Mouse (Mus musculus) heart, postnatal 36 days (tissue): ENCODE data around the gene Tysnd1. TPM values are rescaled to one million over a fixed set of nuclear protein-coding genes. Genes with fewer than 3 reads are reported as not detected.

ENCODE experiments used
- DNase-seq, 2 experiments: peaks; one replicate each; pipeline ENCODE4 v3.0.0; 2021 to 2022
- intact Hi-C: fragments of 180-260 bp; cut with DNase I; formaldehyde crosslinking; loops from one replicate; pipeline ENCODE4 v1.15.1; 2025
- total RNA-seq, 2 experiments: library from RNA; stranded (reverse); gene quantifications; 2 replicates each; pipeline ENCODE4 v1.2.3; 2021

The Tysnd1 gene
- total RNA-seq = 10 to 100 TPM; 22.8 to 23.3 TPM

GRCm38 (mm10) chr10:61694870-61695670, at the start of gene Tysnd1:
Gene Tysnd1 (plus strand): TSS chr10:61695514.
- DNase-seq = peak; percentile 93 to 94
- intact Hi-C loops = no loop called here

- no peak for DNase-seq
- intact Hi-C loops = no loop called here
These were observed 48.8 kb upstream of the Tysnd1 start for GRCm38 (mm10) chr10:61646557-61646956.

- DNase-seq = peak; percentile 84 to 85
- intact Hi-C loops = loop anchor here (2.0 kb wide), 1 partner anchor 19 kb away; no protein-coding TSS in a partner anchor
These were observed 47.3 kb upstream of the Tysnd1 start, which contains the start of gene Ppa1 for GRCm38 (mm10) chr10:61647790-61648736. Gene Ppa1 (plus strand): TSS chr10:61648552.

- DNase-seq = no peak
- intact Hi-C loops = loop anchor here (2.0 kb wide), 1 partner anchor 20 kb away; no protein-coding TSS in a partner anchor
These were observed 46.3 kb upstream of the Tysnd1 start for GRCm38 (mm10) chr10:61648737-61649645.

GRCm38 (mm10) chr10:61654105-61654504, 41.2 kb upstream of the Tysnd1 start:
- intact Hi-C loops = loop anchor here (10.0 kb wide), 1 partner anchor 309 kb away; no protein-coding TSS in a partner anchor
- DNase-seq = no peak

GRCm38 (mm10) chr10:61654691-61655090, 40.6 kb upstream of the Tysnd1 start:
- no peak for DNase-seq
- intact Hi-C loops = loop anchor here (5.0 to 10.0 kb wide), 2 partner anchors 162 to 310 kb away; no protein-coding TSS in a partner anchor

- DNase-seq = no peak
- intact Hi-C loops = loop anchor here (5.0 to 10.0 kb wide), 2 partner anchors 163 to 310 kb away; no protein-coding TSS in a partner anchor
These were observed 40.1 kb upstream of the Tysnd1 start for GRCm38 (mm10) chr10:61655188-61655587.

GRCm38 (mm10) chr10:61656928-61657882, 38.1 kb upstream of the Tysnd1 start:
- no peak for DNase-seq
- intact Hi-C loops = loop anchor here (5.0 to 10.0 kb wide), 2 partner anchors 165 to 312 kb away; no protein-coding TSS in a partner anchor

- peak; percentile 43 to 51 for DNase-seq
- intact Hi-C loops = loop anchor here (1.0 to 10.0 kb wide), 4 partner anchors 52 to 313 kb away; no protein-coding TSS in a partner anchor
These were observed 37.3 kb upstream of the Tysnd1 start for GRCm38 (mm10) chr10:61657985-61658384.

- intact Hi-C loops = no loop called here
- no peak for DNase-seq
These were observed 33.4 kb upstream of the Tysnd1 start for GRCm38 (mm10) chr10:61661887-61662286.

GRCm38 (mm10) chr10:61662391-61662988, 32.8 kb upstream of the Tysnd1 start:
- DNase-seq = no peak
- intact Hi-C loops = no loop called here

- intact Hi-C loops = no loop called here
These were observed 30.2 kb upstream of the Tysnd1 start for GRCm38 (mm10) chr10:61665111-61665510.

GRCm38 (mm10) chr10:61665651-61666050, 29.7 kb upstream of the Tysnd1 start:
- intact Hi-C loops = no loop called here
- DNase-seq = no peak

More at GRCm38 (mm10) chr10:61665111-61665510, 30.2 kb upstream of the Tysnd1 start:
- DNase-seq = no peak

GRCm38 (mm10) chr10:61669289-61669688, 26.0 kb upstream of the Tysnd1 start:
- intact Hi-C loops = no loop called here
- no peak for DNase-seq

- intact Hi-C loops = no loop called here
- no peak for DNase-seq
These were observed 25.4 kb upstream of the Tysnd1 start for GRCm38 (mm10) chr10:61669896-61670295.

- DNase-seq = no peak
- intact Hi-C loops = no loop called here
These were observed 24.6 kb upstream of the Tysnd1 start for GRCm38 (mm10) chr10:61670758-61671157.

GRCm38 (mm10) chr10:61675935-61676334, 19.4 kb upstream of the Tysnd1 start:
- intact Hi-C loops = no loop called here
- no peak for DNase-seq

GRCm38 (mm10) chr10:61679545-61679944, 15.8 kb upstream of the Tysnd1 start:
- intact Hi-C loops = no loop called here
- DNase-seq = no peak
